Mouse (Mus musculus): ENCODE measurements at regions not wholly inside any gene's neighbourhood (a gene's known extent, or its start where the extent isn't known, plus 50 kb on each side); places are given as distances from the start of the nearest gene placed in this dataset.
"Not testable (repeated sequence)": the region's sequence is repeated elsewhere in the genome, so short reads cannot be mapped to it uniquely, and the experiment has no call there.

DNA sequence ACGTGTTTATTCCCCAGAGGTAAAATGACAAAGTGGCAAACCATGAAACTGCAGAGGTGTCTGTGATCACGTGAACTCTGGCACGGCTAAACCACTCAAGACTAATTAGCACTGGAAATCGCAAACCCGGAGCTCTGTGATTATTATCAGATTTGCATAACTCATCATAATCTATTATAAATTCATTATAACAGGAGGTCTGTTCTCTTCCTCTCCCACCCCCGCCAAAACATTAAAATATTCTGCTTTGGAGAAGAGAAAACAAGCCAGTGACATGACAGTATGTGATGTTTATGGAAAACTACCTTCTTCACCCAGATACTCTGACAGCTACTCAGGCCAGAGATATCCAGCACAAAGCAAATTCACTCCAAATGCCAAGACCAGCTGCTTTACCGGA, 195.0 kb downstream of the Rchy1 start:
- intact Hi-C loops (cut with DNase I; ENCODE audit: low total_unique reads): no loop called here
- no peak for DNase-seq

GRCm38 (mm10) chr5:91767060-91767459, 195.8 kb downstream of the Rchy1 start:
- intact Hi-C loops (cut with DNase I; ENCODE audit: low total_unique reads): no loop called here
- no peak for DNase-seq

GRCm38 (mm10) chr5:91764621-91765020, 198.2 kb downstream of the Rchy1 start:
- DNase-seq: no peak
- intact Hi-C loops (cut with DNase I; ENCODE audit: low total_unique reads): no loop called here

- no peak for DNase-seq
- intact Hi-C loops (cut with DNase I; ENCODE audit: low total_unique reads): no loop called here
Observed at GRCm38 (mm10) chr5:91762589-91762988, 200.3 kb downstream of the Rchy1 start.

DNA sequence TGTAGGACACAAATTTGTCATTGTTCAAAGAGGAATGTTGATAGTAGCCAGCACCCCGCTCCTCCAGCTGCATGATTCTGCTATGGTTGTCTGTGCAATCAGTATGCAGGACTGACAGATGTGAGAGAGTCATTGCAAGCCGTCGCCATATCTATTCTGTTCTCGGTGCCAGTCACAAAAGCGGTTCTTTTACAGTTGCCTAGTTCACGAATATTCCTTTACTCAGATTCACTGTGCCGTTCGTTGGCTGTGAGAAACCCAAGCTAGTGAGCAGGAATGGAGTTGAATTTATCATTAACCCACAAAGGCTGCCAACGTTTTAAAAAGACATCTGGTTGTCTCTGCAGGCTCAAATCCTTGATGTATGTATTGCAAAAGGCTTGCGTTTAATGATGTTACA, 206.9 kb downstream of the Rchy1 start:
- intact Hi-C loops (cut with DNase I; ENCODE audit: low total_unique reads): no loop called here
- no peak for DNase-seq

GRCm38 (mm10) chr5:91752846-91753245, 210.0 kb downstream of the Rchy1 start:
- intact Hi-C loops (cut with DNase I; ENCODE audit: low total_unique reads); DNase-seq: not testable (repeated sequence)

GRCm38 (mm10) chr5:91751168-91751567, 211.7 kb downstream of the Rchy1 start:
- no peak for DNase-seq
- intact Hi-C loops (cut with DNase I; ENCODE audit: low total_unique reads): no loop called here

- DNase-seq: no peak
- intact Hi-C loops (cut with DNase I; ENCODE audit: low total_unique reads): no loop called here
Observed at GRCm38 (mm10) chr5:91746077-91746476, 216.8 kb downstream of the Rchy1 start.

DNA sequence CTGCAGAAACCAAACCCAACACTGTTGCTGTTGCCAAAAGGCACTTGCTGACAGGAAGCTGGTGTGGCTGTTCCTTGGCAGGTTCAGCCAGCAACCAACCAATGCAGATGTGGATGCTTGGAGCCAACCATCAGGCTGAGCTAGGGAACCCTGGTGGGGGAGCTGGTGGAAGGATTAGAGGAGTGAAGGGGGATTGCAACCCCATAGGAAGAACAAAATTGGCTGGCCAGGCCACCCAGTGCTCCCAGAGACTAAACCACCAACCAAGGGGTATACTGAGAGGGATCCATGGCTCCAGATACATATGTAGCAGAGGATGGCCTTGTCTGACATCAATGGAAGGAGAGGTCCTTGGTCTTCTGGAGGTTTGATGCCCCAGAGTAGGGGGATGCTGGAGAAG, 218.5 kb downstream of the Rchy1 start:
- intact Hi-C loops (cut with DNase I; ENCODE audit: low total_unique reads): no loop called here
- no peak for DNase-seq

DNA sequence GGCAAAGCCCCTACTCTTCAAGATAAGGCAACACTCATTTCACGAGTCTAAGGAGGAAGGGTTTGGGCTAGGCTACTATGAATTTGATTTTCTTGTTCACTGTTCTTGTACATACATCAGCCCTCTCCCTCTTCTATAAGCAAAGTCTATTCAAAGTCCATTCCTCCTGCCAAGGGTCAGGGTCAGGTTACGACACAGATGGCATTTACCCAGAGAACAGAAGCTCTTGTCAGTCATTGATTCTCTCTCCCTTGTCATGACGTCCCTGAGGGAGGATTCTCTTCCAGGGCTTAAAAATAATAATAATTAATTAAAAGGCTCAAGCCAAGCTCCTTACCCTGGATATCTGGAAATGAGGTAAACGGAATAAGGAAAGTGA, 222.7 kb downstream of the Rchy1 start:
- intact Hi-C loops (cut with DNase I; ENCODE audit: low total_unique reads): no loop called here
- no peak for DNase-seq

- DNase-seq: no peak
- intact Hi-C loops (cut with DNase I; ENCODE audit: low total_unique reads): no loop called here
Observed at GRCm38 (mm10) chr5:91739433-91740158, 222.2 kb downstream of the Parm1 start.

- intact Hi-C loops (cut with DNase I; ENCODE audit: low total_unique reads): no loop called here
- DNase-seq: no peak
Observed at GRCm38 (mm10) chr5:91732002-91732401, 214.6 kb downstream of the Parm1 start.

- DNase-seq: no peak
- intact Hi-C loops (cut with DNase I; ENCODE audit: low total_unique reads): no loop called here
Observed at GRCm38 (mm10) chr5:91731155-91731554, 213.7 kb downstream of the Parm1 start.

DNA sequence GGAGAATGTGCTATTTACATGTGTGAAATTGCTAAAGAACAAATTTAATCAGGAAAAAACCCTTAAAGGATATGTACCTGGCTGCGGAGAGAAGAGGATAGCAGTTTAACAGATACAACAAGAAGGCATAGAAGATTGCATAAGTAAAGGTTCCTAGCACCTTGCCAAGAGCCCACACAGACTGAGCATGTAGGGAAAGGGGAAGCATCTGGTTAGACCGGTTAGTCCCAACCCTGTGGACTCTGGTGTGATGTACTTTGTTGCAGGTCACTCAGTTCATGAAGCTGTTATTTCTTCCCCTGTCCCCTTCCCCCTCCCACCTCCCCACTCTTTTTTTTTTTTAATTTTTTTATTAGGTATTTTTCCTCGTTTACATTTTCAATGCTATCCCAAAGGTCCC, 212.5 kb downstream of the Parm1 start:
- DNase-seq: no peak
- intact Hi-C loops (cut with DNase I; ENCODE audit: low total_unique reads): no loop called here

DNA sequence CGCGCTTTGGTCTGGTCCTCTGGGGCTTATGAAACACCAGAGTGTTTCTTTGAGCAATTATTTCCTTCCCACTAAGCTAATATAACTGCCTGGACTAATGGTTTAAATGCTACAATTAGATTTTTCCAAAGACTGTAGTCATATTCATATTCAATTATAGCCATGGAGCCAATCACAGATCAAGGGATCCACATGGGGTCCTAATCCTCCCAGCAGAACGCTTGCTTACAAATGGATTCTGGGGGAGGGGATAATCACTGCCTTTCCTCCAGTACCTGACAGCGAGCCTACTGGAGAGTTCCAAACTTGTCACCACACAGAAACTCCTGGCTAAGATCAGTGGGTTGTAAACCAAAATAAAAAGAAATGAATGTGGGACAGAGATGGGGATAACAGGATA, 212.0 kb downstream of the Parm1 start:
- no peak for DNase-seq
- intact Hi-C loops (cut with DNase I; ENCODE audit: low total_unique reads): no loop called here

GRCm38 (mm10) chr5:91727448-91727847, 210.0 kb downstream of the Parm1 start:
- DNase-seq: no peak
- intact Hi-C loops (cut with DNase I; ENCODE audit: low total_unique reads): no loop called here

DNA sequence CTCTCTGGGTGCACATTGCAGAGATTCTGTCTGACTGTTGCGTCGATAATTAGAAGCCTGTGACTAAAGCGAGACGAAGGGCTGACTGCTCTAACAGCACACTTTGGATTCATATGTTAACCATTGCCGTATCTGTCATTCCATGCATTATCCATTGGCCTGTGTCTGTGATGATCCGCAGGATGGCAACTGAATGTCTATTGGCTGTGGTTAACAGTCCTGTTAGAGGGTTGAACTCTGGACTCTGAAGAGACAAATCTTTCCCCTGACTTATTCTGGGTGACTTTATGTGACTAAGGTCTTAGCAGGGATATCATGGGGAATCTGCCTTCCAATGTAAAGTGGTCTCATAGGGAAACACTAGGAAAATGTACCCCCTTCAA, 208.7 kb downstream of the Parm1 start:
- no peak for DNase-seq
- intact Hi-C loops (cut with DNase I; ENCODE audit: low total_unique reads): no loop called here

DNA sequence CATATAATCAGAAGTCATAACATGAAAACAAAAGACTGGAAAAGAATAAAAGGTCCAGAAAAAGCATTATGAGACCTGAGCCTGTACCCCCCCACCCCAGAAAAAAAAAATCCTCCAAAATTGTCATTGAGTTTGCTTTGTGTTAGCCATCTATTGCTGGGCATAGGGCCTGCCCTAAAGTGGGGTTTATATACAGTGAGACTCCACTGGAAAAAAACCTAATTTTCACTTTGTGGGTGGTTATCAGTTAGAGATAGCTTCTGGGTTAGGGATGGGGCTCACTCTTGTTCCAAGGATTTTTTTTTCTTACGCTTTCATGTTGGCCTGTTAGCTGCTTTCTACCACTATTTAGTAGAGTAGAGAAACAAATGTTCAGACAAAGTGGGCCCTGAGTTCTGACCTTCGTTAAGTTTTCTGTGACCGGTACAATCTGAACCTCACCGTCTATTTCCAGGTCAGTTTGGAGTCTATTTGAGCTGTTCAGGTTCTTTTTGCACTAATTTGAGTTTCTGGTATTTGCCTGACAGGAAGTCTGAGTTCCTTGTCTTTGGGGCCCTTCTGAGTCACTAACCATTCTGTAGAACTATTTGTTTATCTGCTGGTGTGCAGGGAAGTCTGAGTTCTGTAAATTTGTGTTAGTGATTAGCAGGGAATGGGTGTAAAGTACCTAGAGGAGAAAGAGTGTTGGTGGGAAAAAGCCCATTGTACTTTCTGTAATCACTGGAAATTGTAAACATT, 208.1 kb downstream of the Parm1 start:
- intact Hi-C loops (cut with DNase I; ENCODE audit: low total_unique reads): no loop called here
- no peak for DNase-seq

- intact Hi-C loops (cut with DNase I; ENCODE audit: low total_unique reads): no loop called here
- no peak for DNase-seq
Observed at GRCm38 (mm10) chr5:91724881-91725280, 207.5 kb downstream of the Parm1 start.

GRCm38 (mm10) chr5:91723416-91723815, 206.0 kb downstream of the Parm1 start:
- DNase-seq: no peak
- intact Hi-C loops (cut with DNase I; ENCODE audit: low total_unique reads): no loop called here

DNA sequence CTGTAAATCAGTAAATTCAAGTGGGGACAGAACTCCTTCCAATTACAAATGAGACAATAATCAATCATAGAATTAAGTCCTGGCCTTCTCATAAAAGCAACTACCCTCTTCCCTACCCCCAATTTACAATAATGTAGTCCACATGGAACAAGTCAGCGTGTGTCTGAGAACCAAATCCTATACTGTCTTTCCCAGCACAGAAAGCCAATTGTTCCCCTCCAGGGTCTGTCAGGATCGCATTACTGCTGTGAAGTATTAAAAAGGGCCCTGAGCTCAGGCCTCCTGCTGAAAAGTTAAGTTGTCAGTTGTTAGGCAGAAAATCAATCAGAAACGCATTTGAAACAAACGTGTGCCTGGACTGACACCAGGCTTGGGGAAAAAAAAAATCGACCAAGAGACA, 205.6 kb downstream of the Parm1 start:
- DNase-seq: no peak
- intact Hi-C loops (cut with DNase I; ENCODE audit: low total_unique reads): no loop called here

Data from gastrocnemius, postnatal 14 days (tissue).